Mouse (Mus musculus) effector memory CD4-positive, alpha-beta T cell, adult 7 months (primary cell): Measurements from ENCODE around the gene Eml1. TPM values are rescaled to one million over a fixed set of nuclear protein-coding genes. Genes with fewer than 3 reads are reported as not detected.

Experiments
- polyA plus RNA-seq: library from polyadenylated mRNA; unstranded; fragments of 100-300 nt; shearing (Covaris generic); gene quantifications from one replicate; pipeline ENCODE4 v1.2.1, GENCODE M21; 2017

Gene Eml1
- 0.20 TPM for polyA plus RNA-seq

DNA sequence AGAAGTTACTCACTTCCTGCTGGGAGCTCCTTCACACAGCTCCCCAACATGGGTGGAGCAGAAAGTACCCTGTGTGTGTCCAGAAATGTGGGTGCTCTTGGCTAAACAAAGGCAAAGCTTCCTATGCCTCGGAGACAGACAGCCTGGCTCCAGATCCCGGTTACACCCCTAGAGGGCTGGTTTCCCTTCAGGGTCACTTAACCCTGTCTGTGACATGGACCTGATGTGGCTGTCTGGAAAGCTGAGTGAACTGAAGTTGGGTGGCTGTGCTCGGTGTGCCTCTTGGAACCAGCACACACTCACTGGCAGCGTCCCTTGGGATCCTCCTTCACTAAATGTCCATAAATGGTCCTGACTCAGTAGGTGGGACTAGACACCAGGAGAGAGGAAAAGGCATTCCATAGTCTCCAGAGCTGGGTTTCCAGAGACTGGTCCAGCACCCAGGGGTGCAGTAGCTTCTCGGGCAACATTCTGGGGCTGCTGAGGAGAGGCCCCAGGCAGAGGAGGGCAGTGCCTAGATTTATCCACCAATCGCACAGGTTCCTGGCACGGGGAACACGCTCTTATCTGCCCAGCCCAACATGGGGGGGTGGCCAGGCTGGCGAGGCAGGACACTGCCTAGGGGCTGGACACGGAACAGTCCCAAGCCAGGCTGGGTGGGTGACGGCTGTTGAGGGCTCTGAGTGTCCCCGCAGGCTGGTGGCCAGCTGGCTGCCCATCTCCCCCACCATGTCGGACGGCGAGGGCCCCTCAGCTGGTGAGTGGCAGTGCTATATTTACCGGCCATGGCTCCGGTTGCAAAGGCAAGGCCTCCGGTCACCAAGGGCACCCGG is at the start of gene Eml1:
Eml1 (plus strand) TSS at position 362 of the 833 bp plus-strand sequence.

GRCm38 (mm10) chr12:108333895-108334445 is 36.8 kb upstream of the Eml1 start, which contains the start of gene Cyp46a1:
TSS of gene Cyp46a1 (plus strand) at chr12:108334381.

GRCm38 (mm10) chr12:108554120-108554841 is 183.5 kb downstream of the Eml1 start, which contains the start of gene Evl:
TSS of gene Evl (plus strand) at chr12:108554720.

Other genes with a start within 250 kb of the Eml1 start
- gene Setd3, start 191.6 kb upstream of the Eml1 start, polyA plus RNA-seq: 99.7 TPM
- 4.2 TPM for gene Ccnk, start 191.4 kb upstream of the Eml1 start, polyA plus RNA-seq
- 0.20 TPM for gene Ccdc85c, start 95.5 kb upstream of the Eml1 start, polyA plus RNA-seq
- gene Hhipl1, start 64.7 kb upstream of the Eml1 start, polyA plus RNA-seq: 0.17 TPM
- gene Cyp46a1, start 36.6 kb upstream of the Eml1 start, polyA plus RNA-seq: not detected
- gene Evl, start 183.8 kb downstream of the Eml1 start, polyA plus RNA-seq: 332 TPM